Mouse (Mus musculus) naive thymus-derived CD4-positive, alpha-beta T cell, adult 5 months (primary cell): ENCODE results near the gene Wdr93. TPM values are rescaled to one million over a fixed set of nuclear protein-coding genes. Genes with fewer than 3 reads are reported as not detected.

Experiments
- polyA plus RNA-seq: library from polyadenylated mRNA; unstranded; fragments of 100-300 nt; shearing (Covaris generic); gene quantifications from one replicate; pipeline ENCODE4 v1.2.1, GENCODE M21; 2017

Wdr93 gene
- not detected for polyA plus RNA-seq

DNA sequence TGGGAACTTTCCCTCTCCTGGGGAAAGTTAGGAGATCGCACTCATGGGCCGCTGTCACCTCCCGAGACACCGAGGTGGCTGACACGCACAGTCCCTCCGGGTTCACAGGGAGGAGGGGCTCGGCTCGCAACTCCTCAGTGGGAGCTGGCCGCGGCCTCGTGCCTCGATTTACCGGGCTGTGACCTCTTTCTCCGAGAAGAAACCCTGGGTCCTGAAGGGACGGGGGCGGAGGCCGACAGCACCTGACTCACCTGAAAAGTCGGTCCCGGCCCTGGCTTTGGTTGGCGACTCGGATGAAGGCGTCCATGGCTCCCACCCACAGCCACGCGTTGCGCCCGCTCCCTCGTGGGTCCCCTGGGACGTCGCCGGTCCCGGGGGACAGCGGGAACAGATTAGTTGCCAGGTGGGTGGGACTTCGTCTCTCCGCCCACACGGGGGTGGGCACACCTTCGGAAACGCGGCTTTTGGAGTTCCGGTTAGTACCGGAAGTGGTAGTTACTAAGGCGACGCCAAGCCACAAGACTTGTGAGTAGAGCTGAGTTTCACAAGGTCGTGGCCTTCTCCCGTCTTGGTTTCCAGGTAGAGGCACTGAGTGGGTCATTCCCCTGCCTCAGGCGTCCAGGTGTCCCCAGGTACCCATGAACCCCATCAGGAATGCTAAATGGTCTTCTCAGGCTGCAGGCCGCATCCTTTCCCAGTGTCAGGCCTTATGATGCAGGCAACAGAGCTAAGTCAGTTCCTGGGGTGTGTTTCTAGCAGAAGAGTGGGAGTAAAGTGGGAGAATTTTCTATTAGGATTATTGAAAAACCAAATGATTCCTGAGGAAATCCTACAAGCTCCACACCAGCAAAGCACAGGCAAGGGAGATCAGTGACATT is at the start of gene Wdr93, which contains the start of gene Pex11a:
Wdr93 (plus strand) TSS at position 505 of the 878 bp plus-strand sequence.
Pex11a (minus strand) TSS at position 473 of the 878 bp plus-strand sequence.

DNA sequence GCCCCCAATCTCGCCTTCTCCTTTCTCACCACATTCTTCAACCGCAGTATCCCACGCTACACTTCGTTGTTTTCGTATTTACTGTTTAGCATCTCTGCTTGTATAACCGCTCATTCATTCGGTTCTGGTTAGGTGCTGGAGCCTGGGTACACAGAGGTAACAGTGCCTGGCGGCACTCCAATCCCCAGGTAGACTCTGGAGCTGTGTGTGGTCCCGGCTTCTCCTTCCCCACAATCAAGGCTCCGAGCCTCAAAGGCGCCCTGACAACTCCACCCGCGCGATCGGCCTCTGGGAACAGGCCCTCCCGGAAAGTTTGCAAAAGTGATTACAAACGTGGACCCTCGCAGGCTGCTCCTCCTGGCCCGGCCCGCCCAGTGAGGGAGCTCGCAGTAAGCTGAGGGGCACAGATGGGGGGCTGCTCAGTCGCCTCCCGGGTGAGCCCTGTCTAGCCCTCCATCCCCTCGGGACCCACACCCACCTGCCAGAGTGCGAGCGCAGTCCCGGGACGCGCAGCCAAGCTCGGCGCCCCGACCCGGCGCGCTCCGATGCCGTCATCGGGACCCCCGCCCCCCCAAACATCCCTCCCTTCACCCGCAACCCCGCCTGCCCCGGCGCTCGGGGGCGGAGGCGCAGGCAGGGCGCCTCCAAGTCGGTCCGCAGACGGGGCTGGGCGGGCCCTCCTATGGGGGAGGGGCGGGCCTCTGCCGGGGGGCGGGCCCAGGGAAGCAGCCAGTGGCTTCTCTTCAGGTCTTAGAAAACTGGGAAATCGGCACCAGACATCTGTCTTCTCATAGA is 27.6 kb upstream of the Wdr93 start, which contains the start of gene Kif7:
Kif7 (minus strand) TSS at position 534 of the 795 bp plus-strand sequence.

DNA sequence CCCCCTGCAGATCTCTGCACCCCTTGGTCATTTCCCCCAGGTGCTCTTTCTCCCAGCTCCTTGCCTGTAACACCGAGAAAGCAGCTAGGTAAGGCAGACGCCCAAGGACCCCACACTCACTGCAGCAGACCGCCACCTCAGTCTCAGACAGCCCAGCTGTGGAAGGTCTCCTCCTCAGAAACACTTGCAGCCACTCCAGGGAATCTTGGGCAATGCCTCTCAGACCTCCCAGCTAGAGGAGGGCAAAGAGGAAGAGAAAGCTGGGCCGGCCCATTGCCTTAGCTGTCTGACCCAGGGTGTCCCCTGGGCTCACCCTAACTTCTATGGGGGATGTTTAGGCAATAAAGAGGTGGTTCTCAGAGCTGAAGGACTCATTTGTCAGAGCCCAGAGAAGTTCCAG is 10.3 kb upstream of the Wdr93 start, which contains the start of gene Plin1:
Plin1 (minus strand) TSS at position 282 of the 400 bp plus-strand sequence.

DNA sequence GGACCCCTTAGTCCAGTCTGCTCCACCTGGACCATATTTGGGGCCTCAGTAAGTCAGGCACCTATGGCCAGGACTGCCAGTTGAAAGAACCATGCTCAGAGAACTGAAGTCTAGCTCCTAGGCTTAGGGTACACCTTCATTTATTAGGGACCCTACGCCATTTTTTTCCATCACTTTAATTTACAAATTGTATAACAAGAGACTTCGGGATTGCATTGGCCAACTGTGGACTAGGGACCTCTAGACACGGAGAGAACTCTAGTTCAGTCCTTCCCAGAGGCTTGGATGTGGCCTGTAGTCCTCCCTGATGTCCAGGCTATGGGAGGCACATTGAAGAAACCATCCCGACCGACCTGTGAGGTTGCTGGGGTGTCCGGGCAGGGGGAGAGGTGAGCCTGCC is 50.7 kb downstream of the Wdr93 start, which contains the start of gene Mesp1:
Mesp1 (minus strand) TSS at position 101 of the 400 bp plus-strand sequence.

DNA sequence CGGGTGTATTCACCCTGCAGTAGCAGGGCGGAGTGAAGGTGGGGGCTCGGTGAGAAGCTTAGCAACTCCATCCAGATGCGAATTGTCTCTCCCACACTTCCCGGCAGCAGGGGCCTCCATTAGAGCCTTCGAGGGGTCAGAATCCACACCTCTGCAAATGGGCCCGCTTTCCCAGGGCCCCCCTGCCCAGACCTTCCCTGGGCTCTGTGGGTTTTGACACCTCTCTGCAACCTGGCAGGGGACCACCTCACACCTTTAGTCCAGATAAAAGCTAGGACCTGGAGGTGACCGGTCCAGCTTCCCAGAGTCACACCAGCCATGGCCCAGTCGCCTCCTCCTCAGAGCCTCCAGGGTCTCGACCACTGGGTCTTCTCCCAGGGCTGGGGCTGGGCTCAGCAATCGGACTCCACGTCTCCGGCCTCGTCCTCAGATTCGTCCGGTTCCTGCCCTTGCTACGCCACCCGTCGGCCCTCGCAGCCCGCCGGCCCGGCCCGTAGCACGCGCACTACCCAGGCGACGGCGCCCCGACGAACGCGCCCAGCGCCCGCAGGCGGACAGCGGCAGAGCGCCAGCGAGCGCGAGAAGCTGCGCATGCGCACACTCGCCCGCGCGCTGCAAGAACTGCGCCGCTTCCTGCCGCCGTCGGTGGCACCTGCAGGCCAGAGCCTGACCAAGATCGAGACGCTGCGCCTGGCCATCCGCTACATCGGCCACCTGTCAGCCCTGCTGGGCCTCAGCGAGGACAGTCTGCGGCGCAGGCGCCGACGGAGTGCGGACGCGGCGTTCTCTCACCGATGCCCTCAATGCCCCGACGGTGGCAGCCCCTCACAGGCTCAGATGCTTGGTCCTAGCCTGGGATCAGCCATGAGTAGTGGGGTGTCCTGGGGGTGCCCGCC is 67.9 kb downstream of the Wdr93 start, which contains the start of gene Mesp2:
Mesp2 (plus strand) TSS at position 117 of the 896 bp plus-strand sequence.

Other genes starting within 250 kb of the Wdr93 start
- not detected for gene Rhcg, start 125.5 kb upstream of the Wdr93 start, polyA plus RNA-seq
- gene Ticrr, start 83.0 kb upstream of the Wdr93 start, polyA plus RNA-seq: 0.71 TPM
- gene Kif7, start 27.4 kb upstream of the Wdr93 start, polyA plus RNA-seq: 0.92 TPM
- 0.21 TPM for gene Plin1, start 10.3 kb upstream of the Wdr93 start, polyA plus RNA-seq
- gene Pex11a, start within 50 bp of the Wdr93 start, polyA plus RNA-seq: 0.42 TPM
- not detected for gene Mesp1, start 50.6 kb downstream of the Wdr93 start, polyA plus RNA-seq
- gene Mesp2, start 67.6 kb downstream of the Wdr93 start, polyA plus RNA-seq: not detected
- not detected for gene Anpep, start 117.9 kb downstream of the Wdr93 start, polyA plus RNA-seq
- 16.9 TPM for gene Ap3s2, start 177.5 kb downstream of the Wdr93 start, polyA plus RNA-seq
- not detected for gene Arpin, start 192.2 kb downstream of the Wdr93 start, polyA plus RNA-seq